Comparison of ENCODE assay signal across 38 mouse cellular contexts in the genomic region with DNA sequence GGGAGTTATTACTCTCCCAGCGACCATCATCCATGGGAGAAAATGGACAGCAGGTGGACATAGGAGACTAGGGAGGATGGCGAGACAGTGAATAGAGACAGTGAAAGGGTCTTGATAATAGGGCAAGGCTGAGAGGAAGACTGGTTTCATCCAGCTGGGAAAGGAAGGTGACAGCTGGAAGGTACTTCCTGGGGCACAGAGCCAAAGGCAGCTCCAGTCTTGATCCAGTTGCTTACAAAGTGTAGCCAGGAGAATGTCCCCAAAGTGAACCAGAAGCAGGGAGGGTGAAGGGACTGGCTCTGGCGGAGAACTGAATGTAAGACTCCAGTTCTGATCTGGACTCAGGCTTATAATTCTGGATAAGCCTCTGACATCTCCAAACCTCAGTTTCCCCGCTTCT. TPM values are rescaled to one million over a fixed set of nuclear protein-coding genes. Genes with fewer than 3 reads are reported as not detected.
"Had no signal": no experiment of that assay in that cellular context is flagged by ENCODE, and none has a peak within 500 bp of the region (broad histone marks: within the 10 kb centered on the region; RNA-seq: fewer than 3 reads in every experiment).

No protein-coding gene starts in this region.

- ATAC-seq: forebrain, postnatal 0 days; hindbrain, embryonic 16.5 days; intestine, embryonic 16.5 days; liver, embryonic 12.5 days had no signal

- DNase-seq: forebrain, postnatal 0 days; heart, adult 18-20 months; heart, postnatal 10 days; heart, postnatal 4 days; kidney, adult 11 months; kidney, adult 2 months; kidney, adult 9 months; kidney, postnatal 14 days; kidney, postnatal 36 days; left cerebral cortex, postnatal 4 days had no signal

RNA-seq across cellular contexts. Expression of a gene that starts 2.7 kb away (rescaled TPM):
- total RNA-seq: granulocyte monocyte progenitor cell, adult 5-6 weeks; heart, adult 18-20 months; liver, adult 2 months had no signal
- polyA plus RNA-seq: heart, embryonic 12.5 days; intestine, embryonic 16.5 days; large intestine, adult 2 months; liver, adult 2 months; liver, embryonic 12.5 days; liver, embryonic 14.5 days; liver, embryonic 16.5 days had no signal

RNA-seq across cellular contexts. Expression of a gene that starts 41.9 kb away (rescaled TPM):
- total RNA-seq: forebrain, postnatal 0 days; gastrocnemius, adult 8-10 months; granulocyte monocyte progenitor cell, adult 5-6 weeks; heart, adult 18-20 months; heart, adult 8-10 months; heart, postnatal 10 days; heart, postnatal 25 days; heart, postnatal 4 days; layer of hippocampus, adult 18-20 months; layer of hippocampus, adult 8-10 months; layer of hippocampus, postnatal 25 days; left cerebral cortex, adult 2 months; left cerebral cortex, postnatal 4 days; liver, adult 2 months had no signal
- polyA plus RNA-seq: forebrain, postnatal 0 days; heart, embryonic 10.5 days; heart, embryonic 12.5 days; heart, embryonic 14.5 days; heart, embryonic 16.5 days; hindbrain, embryonic 10.5 days; hindbrain, embryonic 12.5 days; hindbrain, embryonic 14.5 days; hindbrain, embryonic 16.5 days; intestine, embryonic 14.5 days; intestine, embryonic 16.5 days; kidney, adult 2 months; kidney, embryonic 15.5 days; kidney, postnatal 0 days; large intestine, adult 2 months; limb, embryonic 11.5 days; limb, embryonic 13.5 days; limb, embryonic 15.5 days; liver, adult 2 months; liver, embryonic 12.5 days; liver, embryonic 14.5 days; liver, embryonic 16.5 days had no signal

RNA-seq across cellular contexts. Expression of a gene that starts 52.9 kb away (rescaled TPM):
- total RNA-seq: granulocyte monocyte progenitor cell, adult 5-6 weeks; liver, adult 2 months had no signal
